Mouse (Mus musculus): ENCODE results near the gene Csn2.

Csn2 gene

DNA sequence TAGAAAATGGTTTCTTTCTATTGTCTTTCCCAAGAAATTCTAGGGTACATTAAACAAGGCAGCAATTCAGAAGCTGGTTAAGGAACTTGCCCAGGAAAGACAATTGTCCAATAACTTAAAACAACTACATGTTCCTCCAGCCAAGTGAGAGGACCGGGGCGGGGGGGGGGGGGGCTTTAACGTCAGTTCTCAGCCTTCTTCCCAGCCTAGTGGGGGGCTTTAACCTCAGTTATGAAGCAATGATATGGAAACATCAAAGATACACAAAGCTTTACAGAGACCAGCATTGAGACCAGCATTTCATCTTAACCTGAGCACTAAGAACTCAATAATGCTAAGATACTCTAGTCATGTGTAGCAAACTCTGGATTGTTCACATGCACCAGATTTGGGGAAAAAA is at the start of gene Csn2:
Gene Csn2 (minus strand): TSS at position 101 of the 400 bp plus-strand sequence.
- DNase-seq (ENCODE audit: low read depth, low spot score), result no peak

DNA sequence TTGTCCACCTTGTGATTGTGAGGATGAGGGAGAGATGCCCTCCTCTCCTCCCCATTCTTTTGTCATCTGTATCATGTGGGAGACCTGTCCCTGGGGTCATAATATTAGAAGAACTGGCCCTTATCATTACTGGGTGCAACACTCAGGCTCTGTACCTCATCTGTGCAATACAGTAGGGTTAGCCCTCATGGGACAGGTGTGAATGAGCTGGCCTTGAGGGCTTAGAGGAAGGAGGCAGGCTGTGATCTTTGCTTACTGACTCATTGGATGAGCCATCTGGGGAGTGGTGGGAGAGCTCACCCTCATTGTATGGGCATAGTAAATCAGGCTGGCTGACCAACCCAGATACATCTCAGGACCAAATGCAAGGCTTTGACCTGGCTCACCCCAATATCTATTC is 35.4 kb upstream of the Csn2 start:
- DNase-seq (ENCODE audit: low read depth, low spot score), result no peak

DNA sequence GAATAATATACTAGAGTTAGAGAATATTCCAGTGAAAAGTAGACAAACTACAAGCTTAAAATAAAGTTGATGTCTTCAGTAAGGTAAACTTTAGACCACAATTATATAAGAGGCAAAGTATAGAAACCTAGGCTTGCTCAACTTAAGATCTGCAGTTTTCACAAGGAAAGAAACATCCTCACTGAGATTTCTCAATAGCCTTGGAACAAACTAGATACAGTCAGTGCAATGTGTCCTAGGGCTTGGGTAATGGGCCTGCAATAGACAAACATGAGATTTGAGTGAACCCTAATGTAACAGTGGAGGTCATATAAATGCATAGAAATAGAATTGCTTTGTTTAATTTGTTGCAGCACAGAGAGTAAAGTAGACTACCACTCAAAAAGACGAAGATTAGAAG is 6.5 kb upstream of the Csn2 start:
- no peak for DNase-seq (ENCODE audit: low read depth, low spot score)

DNA sequence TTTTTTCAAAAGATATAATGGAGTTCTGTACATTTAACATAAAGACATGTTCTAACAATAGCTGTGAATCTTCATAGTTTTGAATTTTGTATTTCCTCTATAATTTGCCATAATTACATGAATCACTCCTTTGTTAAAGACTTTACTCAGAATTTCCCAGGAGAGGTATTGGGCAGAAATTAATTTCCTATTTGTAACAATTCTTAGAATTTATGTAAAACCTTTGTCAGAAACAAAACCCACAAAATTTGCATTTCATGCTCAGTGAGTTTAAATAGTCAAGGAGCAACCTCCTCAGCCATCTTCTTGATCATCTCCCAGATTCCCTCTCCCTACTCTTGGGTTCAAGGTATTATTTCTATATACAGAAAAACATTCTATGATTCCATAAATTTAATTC is 33.5 kb downstream of the Csn2 start, which contains the start of gene Csn1s1:
Gene Csn1s1 (plus strand): TSS at position 301 of the 400 bp plus-strand sequence.
- no peak for DNase-seq (ENCODE audit: low read depth, low spot score)

DNA sequence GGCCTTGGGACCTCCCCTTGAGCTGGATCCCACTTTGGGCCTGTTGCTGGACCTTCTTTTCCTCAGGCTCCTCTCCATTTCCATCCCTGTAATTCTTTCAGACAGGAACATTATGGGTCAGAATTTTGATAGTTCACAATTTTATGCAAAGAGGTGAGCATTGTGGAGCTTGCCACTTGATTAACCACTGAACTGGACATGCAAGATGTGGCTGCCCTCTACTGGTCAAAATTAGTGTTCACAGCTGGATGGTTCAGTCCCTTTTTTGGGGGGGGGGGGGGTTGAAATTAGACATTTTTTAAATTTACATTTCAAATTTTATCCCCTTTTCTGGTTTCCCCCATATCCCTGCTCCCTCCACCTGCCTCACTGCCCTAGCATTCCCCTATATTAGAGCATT is 56.6 kb downstream of the Csn2 start:
- DNase-seq (ENCODE audit: low read depth, low spot score), result no peak

Data from retina, postnatal 7 days (tissue).